Mouse (Mus musculus): ENCODE results near the gene Serpina3m. TPM values are rescaled to one million over a fixed set of nuclear protein-coding genes. Genes with fewer than 3 reads are reported as not detected.

Serpina3m gene
- total and polyA plus RNA-seq, 3 experiments: not detected

DNA sequence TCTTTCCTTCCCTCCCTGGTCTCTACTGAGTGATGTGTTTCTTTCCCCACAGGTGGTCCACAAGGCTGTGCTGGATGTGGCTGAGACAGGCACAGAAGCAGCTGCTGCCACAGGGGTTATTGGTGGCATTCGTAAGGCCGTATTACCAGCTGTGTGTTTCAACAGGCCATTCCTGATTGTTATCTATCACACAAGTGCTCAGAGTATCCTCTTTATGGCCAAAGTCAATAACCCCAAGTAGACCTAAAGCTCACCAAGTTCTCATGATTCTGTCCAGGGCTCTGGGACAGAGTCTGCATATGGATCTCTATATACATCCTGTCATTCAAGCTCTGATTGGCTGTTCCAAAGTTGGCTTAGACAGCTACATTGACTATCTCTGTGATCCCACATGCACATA, 6.9 kb downstream of the Serpina3m start:
- Histone ChIP-seq H3K36me3 (replicated peaks in 1 of 2; ENCODE audit: control insufficient read depth in 1 of 2, insufficient read depth in 1 of 2, low read length in 1 of 2) (no peaks in the 10 kb centered on the region), H3K79me2 (replicated peaks; ENCODE audit: control insufficient read depth, extremely low read depth, insufficient read depth, poor library complexity, severe bottlenecking) (no peaks in the 10 kb centered on the region), H3K27me3 (replicated peaks) (peaks cover 9% of the 10 kb centered on the region), H3K4me2 (ENCODE audit: insufficient read depth, low read depth, poor library complexity, severe bottlenecking) (no peak overlapping the region), H3K4me1 (ENCODE audit: control insufficient read depth in 1 of 2, insufficient read depth in 2 of 2) (no peaks in the 10 kb centered on the region), H3K4me3 (replicated peaks in 1 of 3; ENCODE audit: low read depth in 2 of 3, low read length in 2 of 3, poor library complexity in 1 of 3) (no peak overlapping the region), H3K27ac (ENCODE audit: insufficient read depth, low read depth) (no peak overlapping the region), H3K9ac (ENCODE audit: insufficient read depth, low read depth) (no peak overlapping the region), H3K9me3 (replicated peaks; ENCODE audit: low read length) (no peaks in the 10 kb centered on the region)
- dilution Hi-C loops (cut with MboI; ENCODE audit: extremely low pct_ligation_motif_present, extremely low pct_unique_long_range_greater_than_20kb, low sequenced_read_pairs) (no loop called here), in situ Hi-C loops (cut with MboI; ENCODE audit: low pct_ligation_motif_present, low pct_unique_long_range_greater_than_20kb, low sequenced_read_pairs) (no loop called here)
- TF ChIP-seq KAT2A (IDR thresholded peaks at IDR 0.05; ENCODE audit: insufficient replicate concordance, low read length): no peak
- no peak for TF ChIP-seq TCF12 (IDR thresholded peaks at IDR 0.05; ENCODE audit: low read depth, low read length)
- TF ChIP-seq NRF1 (IDR thresholded peaks at IDR 0.05; ENCODE audit: low read depth, low read length): no peak
- TF ChIP-seq ZMIZ1 (IDR thresholded peaks at IDR 0.05; ENCODE audit: low read depth, low read length): no peak
- no peak for TF ChIP-seq MXI1 (IDR thresholded peaks at IDR 0.05; ENCODE audit: low read depth, low read length)
- no peak for DNase-seq (ENCODE audit: extremely low read depth)

DNA sequence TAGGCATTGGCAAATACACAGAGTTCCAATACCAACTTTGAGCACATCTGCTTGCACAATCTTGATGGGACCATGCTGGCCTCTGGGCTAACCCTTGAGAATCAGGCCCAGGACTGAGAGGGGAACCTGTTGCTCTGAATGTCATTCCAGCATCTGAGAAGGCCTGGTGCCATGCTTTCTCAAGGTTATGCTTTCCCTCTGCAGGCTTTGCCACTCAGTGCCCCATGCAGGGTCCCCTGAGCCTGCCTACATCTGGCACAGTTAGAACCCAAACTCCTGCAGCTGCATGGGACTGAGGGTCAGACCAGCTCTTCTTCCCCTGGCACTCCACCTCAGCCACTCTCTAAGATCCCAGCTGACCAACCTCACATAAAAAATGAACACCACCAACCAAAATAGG, 7.4 kb downstream of the Serpina3m start:
- Histone ChIP-seq H3K4me1 (ENCODE audit: control insufficient read depth in 1 of 2, insufficient read depth in 2 of 2) (no peaks in the 10 kb centered on the region), H3K36me3 (replicated peaks in 1 of 2; ENCODE audit: control insufficient read depth in 1 of 2, insufficient read depth in 1 of 2, low read length in 1 of 2) (no peaks in the 10 kb centered on the region), H3K4me2 (ENCODE audit: insufficient read depth, low read depth, poor library complexity, severe bottlenecking) (no peak overlapping the region), H3K9ac (ENCODE audit: insufficient read depth, low read depth) (no peak overlapping the region), H3K4me3 (replicated peaks in 1 of 3; ENCODE audit: low read depth in 2 of 3, low read length in 2 of 3, poor library complexity in 1 of 3) (no peak overlapping the region), H3K79me2 (replicated peaks; ENCODE audit: control insufficient read depth, extremely low read depth, insufficient read depth, poor library complexity, severe bottlenecking) (no peaks in the 10 kb centered on the region), H3K9me3 (replicated peaks; ENCODE audit: low read length) (no peaks in the 10 kb centered on the region), H3K27me3 (replicated peaks) (peaks cover 9% of the 10 kb centered on the region), H3K27ac (ENCODE audit: insufficient read depth, low read depth) (no peak overlapping the region)
- in situ Hi-C loops (cut with MboI; ENCODE audit: low pct_ligation_motif_present, low pct_unique_long_range_greater_than_20kb, low sequenced_read_pairs) (no loop called here), dilution Hi-C loops (cut with MboI; ENCODE audit: extremely low pct_ligation_motif_present, extremely low pct_unique_long_range_greater_than_20kb, low sequenced_read_pairs) (no loop called here)
- DNase-seq (ENCODE audit: extremely low read depth): no peak
- TF ChIP-seq E2F4 (IDR thresholded peaks at IDR 0.05; ENCODE audit: insufficient replicate concordance, low read depth, low read length) (no peak), USF1 (IDR thresholded peaks at IDR 0.05; ENCODE audit: low read depth, low read length) (no peak), USF2 (conservative IDR thresholded peaks at IDR 0.05; ENCODE audit: low read depth, low read length) (no peak), POLR2A (IDR thresholded peaks at IDR 0.05; ENCODE audit: low read depth, low read length) (no peak), RAD21 (IDR thresholded peaks at IDR 0.05; ENCODE audit: low read depth, low read length) (no peak), RCOR1 (conservative IDR thresholded peaks at IDR 0.05; ENCODE audit: low read depth, low read length) (no peak)

- H3K27me3 ChIP-seq (replicated peaks): peaks cover 9% of the 10 kb centered on the region
- DNase-seq (ENCODE audit: extremely low read depth): no peak
- H3K4me1 ChIP-seq (ENCODE audit: control insufficient read depth in 1 of 2, insufficient read depth in 2 of 2): no peaks in the 10 kb centered on the region
- no peak overlapping the region for H3K27ac ChIP-seq (ENCODE audit: insufficient read depth, low read depth)
- in situ Hi-C loops (cut with MboI; ENCODE audit: low pct_ligation_motif_present, low pct_unique_long_range_greater_than_20kb, low sequenced_read_pairs): no loop called here
- H3K9ac ChIP-seq (ENCODE audit: insufficient read depth, low read depth): no peak overlapping the region
- TF ChIP-seq CHD2 (IDR thresholded peaks at IDR 0.05; ENCODE audit: low read length): no peak
- no peak for TF ChIP-seq RCOR1 (conservative IDR thresholded peaks at IDR 0.05; ENCODE audit: low read depth, low read length)
- TF ChIP-seq ZNF384 (IDR thresholded peaks at IDR 0.05; ENCODE audit: low read depth, low read length): no peak
- TF ChIP-seq PAX5 (IDR thresholded peaks at IDR 0.05; ENCODE audit: low read length): no peak
- TF ChIP-seq MXI1 (IDR thresholded peaks at IDR 0.05; ENCODE audit: low read depth, low read length): no peak
- H3K79me2 ChIP-seq (replicated peaks; ENCODE audit: control insufficient read depth, extremely low read depth, insufficient read depth, poor library complexity, severe bottlenecking): no peaks in the 10 kb centered on the region
- no peak overlapping the region for H3K4me2 ChIP-seq (ENCODE audit: insufficient read depth, low read depth, poor library complexity, severe bottlenecking)
- H3K36me3 ChIP-seq (replicated peaks in 1 of 2; ENCODE audit: control insufficient read depth in 1 of 2, insufficient read depth in 1 of 2, low read length in 1 of 2): no peaks in the 10 kb centered on the region
- dilution Hi-C loops (cut with MboI; ENCODE audit: extremely low pct_ligation_motif_present, extremely low pct_unique_long_range_greater_than_20kb, low sequenced_read_pairs): no loop called here
- H3K9me3 ChIP-seq (replicated peaks; ENCODE audit: low read length): no peaks in the 10 kb centered on the region
- no peak overlapping the region for H3K4me3 ChIP-seq (replicated peaks in 1 of 3; ENCODE audit: low read depth in 2 of 3, low read length in 2 of 3, poor library complexity in 1 of 3)
Measured at GRCm38 (mm10) chr12:104347091-104347490, 8.8 kb downstream of the Serpina3m start.

Measured in CH12.LX (cell line).